Mouse (Mus musculus): ENCODE results near the gene Osbpl3. TPM values are rescaled to one million over a fixed set of nuclear protein-coding genes. Genes with fewer than 3 reads are reported as not detected.

Osbpl3 gene
- total and polyA plus RNA-seq, 2 experiments from 2014 or later: 3.6 to 5.6 TPM

GRCm38 (mm10) chr6:50337431-50337830, 118.6 kb downstream of the Osbpl3 start:
- H3K36me3 ChIP-seq (ENCODE audit: insufficient read depth, low read length): no peaks in the 10 kb centered on the region
- TF ChIP-seq CTCF (IDR thresholded peaks at IDR 0.05; ENCODE audit: low read depth): no peak
- H3K27ac ChIP-seq: no peak overlapping the region
- no peaks in the 10 kb centered on the region for H3K4me1 ChIP-seq (ENCODE audit: insufficient read depth, low read length)
- no peak for DNase-seq (ENCODE audit: low spot score)
- 91% methylated on average over 6 of the region's 6 CpGs for WGBS
- H3K4me2 ChIP-seq (ENCODE audit: low read depth, low read length): no peak overlapping the region
- H3K9ac ChIP-seq (replicated peaks; ENCODE audit: low read length): no peak overlapping the region
- no peak for ATAC-seq
- no peaks in the 10 kb centered on the region for H3K9me3 ChIP-seq (ENCODE audit: low read length)
- H3K27me3 ChIP-seq (ENCODE audit: insufficient read depth, low read length): no peaks in the 10 kb centered on the region
- no peak overlapping the region for H3K4me3 ChIP-seq (ENCODE audit: low read length)

- no peak for TF ChIP-seq CTCF (IDR thresholded peaks at IDR 0.05; ENCODE audit: low read depth)
- H3K4me2 ChIP-seq (ENCODE audit: low read depth, low read length): no peak overlapping the region
- no peak overlapping the region for H3K27ac ChIP-seq
- no peak overlapping the region for H3K4me3 ChIP-seq (ENCODE audit: low read length)
- H3K9me3 ChIP-seq (ENCODE audit: low read length): no peaks in the 10 kb centered on the region
- H3K36me3 ChIP-seq (ENCODE audit: insufficient read depth, low read length): no peaks in the 10 kb centered on the region
- no peaks in the 10 kb centered on the region for H3K4me1 ChIP-seq (ENCODE audit: insufficient read depth, low read length)
- H3K9ac ChIP-seq (replicated peaks; ENCODE audit: low read length): no peak overlapping the region
- 94% methylated on average over 2 of the region's 2 CpGs for WGBS
- no peaks in the 10 kb centered on the region for H3K27me3 ChIP-seq (ENCODE audit: insufficient read depth, low read length)
- DNase-seq (ENCODE audit: low spot score) (no peak), ATAC-seq (no peak)
Observed at GRCm38 (mm10) chr6:50336376-50336775, 119.6 kb downstream of the Osbpl3 start.

- H3K27ac ChIP-seq: no peak overlapping the region
- ATAC-seq: no peak
- H3K4me1 ChIP-seq (ENCODE audit: insufficient read depth, low read length): no peaks in the 10 kb centered on the region
- H3K9me3 ChIP-seq (ENCODE audit: low read length): no peaks in the 10 kb centered on the region
- no peak for DNase-seq (ENCODE audit: low spot score)
- H3K27me3 ChIP-seq (ENCODE audit: insufficient read depth, low read length): no peaks in the 10 kb centered on the region
- no peaks in the 10 kb centered on the region for H3K36me3 ChIP-seq (ENCODE audit: insufficient read depth, low read length)
- no peak for TF ChIP-seq CTCF (IDR thresholded peaks at IDR 0.05; ENCODE audit: low read depth)
- WGBS: 91% methylated on average over 15 of the region's 15 CpGs
- H3K9ac ChIP-seq (replicated peaks; ENCODE audit: low read length): no peak overlapping the region
- no peak overlapping the region for H3K4me2 ChIP-seq (ENCODE audit: low read depth, low read length)
- no peak overlapping the region for H3K4me3 ChIP-seq (ENCODE audit: low read length)
Observed at GRCm38 (mm10) chr6:50334846-50335821, 120.9 kb downstream of the Osbpl3 start.

- Histone ChIP-seq H3K4me3 (ENCODE audit: low read length) (no peak overlapping the region), H3K27ac (no peak overlapping the region), H3K9me3 (ENCODE audit: low read length) (no peaks in the 10 kb centered on the region), H3K4me1 (ENCODE audit: insufficient read depth, low read length) (no peaks in the 10 kb centered on the region), H3K4me2 (ENCODE audit: low read depth, low read length) (no peak overlapping the region), H3K9ac (replicated peaks; ENCODE audit: low read length) (no peak overlapping the region), H3K36me3 (ENCODE audit: insufficient read depth, low read length) (no peaks in the 10 kb centered on the region), H3K27me3 (ENCODE audit: insufficient read depth, low read length) (no peaks in the 10 kb centered on the region)
- WGBS: 63% methylated on average over 6 of the region's 6 CpGs
- DNase-seq (ENCODE audit: low spot score) (peak; percentile 42), ATAC-seq (0 out of 2 replicates have a peak, but pooled peaks have one; percentile 21)
- TF ChIP-seq CTCF (IDR thresholded peaks at IDR 0.05; ENCODE audit: low read depth): no peak
Observed at GRCm38 (mm10) chr6:50333346-50333745, 122.7 kb downstream of the Osbpl3 start.

GRCm38 (mm10) chr6:50331477-50331876, 124.5 kb downstream of the Osbpl3 start:
- no peak for TF ChIP-seq CTCF (IDR thresholded peaks at IDR 0.05; ENCODE audit: low read depth)
- WGBS: 84% methylated on average over 2 of the region's 2 CpGs
- Histone ChIP-seq H3K9me3 (ENCODE audit: low read length) (no peaks in the 10 kb centered on the region), H3K4me2 (ENCODE audit: low read depth, low read length) (no peak overlapping the region), H3K27me3 (ENCODE audit: insufficient read depth, low read length) (no peaks in the 10 kb centered on the region), H3K4me1 (ENCODE audit: insufficient read depth, low read length) (no peaks in the 10 kb centered on the region), H3K4me3 (ENCODE audit: low read length) (no peak overlapping the region), H3K36me3 (ENCODE audit: insufficient read depth, low read length) (no peaks in the 10 kb centered on the region), H3K27ac (no peak overlapping the region), H3K9ac (replicated peaks; ENCODE audit: low read length) (no peak overlapping the region)
- ATAC-seq (no peak), DNase-seq (ENCODE audit: low spot score) (no peak)

GRCm38 (mm10) chr6:50329380-50329779, 126.6 kb downstream of the Osbpl3 start:
- no peak overlapping the region for H3K4me2 ChIP-seq (ENCODE audit: low read depth, low read length)
- no peak overlapping the region for H3K27ac ChIP-seq
- WGBS: 76% methylated on average over 8 of the region's 8 CpGs
- H3K27me3 ChIP-seq (ENCODE audit: insufficient read depth, low read length): no peaks in the 10 kb centered on the region
- DNase-seq (ENCODE audit: low spot score) (no peak), ATAC-seq (peak; percentile 4; the same call in 1 of the 2 replicates)
- H3K9me3 ChIP-seq (ENCODE audit: low read length): no peaks in the 10 kb centered on the region
- no peaks in the 10 kb centered on the region for H3K36me3 ChIP-seq (ENCODE audit: insufficient read depth, low read length)
- no peaks in the 10 kb centered on the region for H3K4me1 ChIP-seq (ENCODE audit: insufficient read depth, low read length)
- TF ChIP-seq CTCF (IDR thresholded peaks at IDR 0.05; ENCODE audit: low read depth): no peak
- no peak overlapping the region for H3K4me3 ChIP-seq (ENCODE audit: low read length)
- H3K9ac ChIP-seq (replicated peaks; ENCODE audit: low read length): no peak overlapping the region

GRCm38 (mm10) chr6:50328901-50329300, 127.1 kb downstream of the Osbpl3 start:
- H3K4me2 ChIP-seq (ENCODE audit: low read depth, low read length): no peak overlapping the region
- H3K27ac ChIP-seq: no peak overlapping the region
- H3K9me3 ChIP-seq (ENCODE audit: low read length): no peaks in the 10 kb centered on the region
- TF ChIP-seq CTCF (IDR thresholded peaks at IDR 0.05; ENCODE audit: low read depth): no peak
- WGBS: 30% methylated on average over 7 of the region's 7 CpGs
- H3K9ac ChIP-seq (replicated peaks; ENCODE audit: low read length): no peak overlapping the region
- ATAC-seq (peak; percentile 84), DNase-seq (ENCODE audit: low spot score) (peak; percentile 43)
- no peak overlapping the region for H3K4me3 ChIP-seq (ENCODE audit: low read length)
- H3K4me1 ChIP-seq (ENCODE audit: insufficient read depth, low read length): no peaks in the 10 kb centered on the region
- no peaks in the 10 kb centered on the region for H3K36me3 ChIP-seq (ENCODE audit: insufficient read depth, low read length)
- no peaks in the 10 kb centered on the region for H3K27me3 ChIP-seq (ENCODE audit: insufficient read depth, low read length)

Measured in hindbrain, postnatal 0 days (tissue).